Mouse (Mus musculus): ENCODE data around the gene Aig1.

- TF ChIP-seq POLR2AphosphoS2 (IDR thresholded peaks at IDR 0.05; ENCODE audit: low read length) = no peak
- TF ChIP-seq E2F4 (IDR thresholded peaks at IDR 0.05; ENCODE audit: borderline replicate concordance, low read depth, low read length) = no peak
- TF ChIP-seq CTCF (IDR thresholded peaks at IDR 0.05 in 2 of 3, conservative IDR thresholded peaks at IDR 0.05 in 1 of 3; ENCODE audit: control insufficient read depth in 1 of 3, insufficient read depth in 1 of 3, low read depth in 2 of 3, low read length in 3 of 3, poor library complexity in 1 of 3, severe bottlenecking in 1 of 3) = no peak
- no peak for TF ChIP-seq ZKSCAN1 (IDR thresholded peaks at IDR 0.05; ENCODE audit: low read depth, low read length)
- TF ChIP-seq POLR2A (IDR thresholded peaks at IDR 0.05; ENCODE audit: control insufficient read depth in 1 of 2, insufficient read depth in 1 of 2, low read depth in 1 of 2, low read length in 2 of 2, poor library complexity in 1 of 2) = no peak
- TF ChIP-seq ZC3H11A (IDR thresholded peaks at IDR 0.05; ENCODE audit: low read depth, low read length) = no peak
- no peak for TF ChIP-seq SIN3A (IDR thresholded peaks at IDR 0.05; ENCODE audit: low read length)
- no peak for TF ChIP-seq MYB (IDR thresholded peaks at IDR 0.05; ENCODE audit: low read depth, low read length)
- no peak for TF ChIP-seq MAFK (IDR thresholded peaks at IDR 0.05; ENCODE audit: borderline replicate concordance, low read depth, low read length)
- no peak for TF ChIP-seq GATA1 (IDR thresholded peaks at IDR 0.05; ENCODE audit: low read depth, low read length)
- TF ChIP-seq TBP (IDR thresholded peaks at IDR 0.05; ENCODE audit: low read depth, low read length) = no peak
These were observed 152.6 kb downstream of the Aig1 start for GRCm38 (mm10) chr10:13716132-13716531.
